Mouse (Mus musculus): ENCODE data around the gene Gramd1b. TPM values are rescaled to one million over a fixed set of nuclear protein-coding genes. Genes with fewer than 3 reads are reported as not detected.

Gramd1b gene
- polyA plus RNA-seq, 1 experiment from 2014 or later, result 2.1 TPM

DNA sequence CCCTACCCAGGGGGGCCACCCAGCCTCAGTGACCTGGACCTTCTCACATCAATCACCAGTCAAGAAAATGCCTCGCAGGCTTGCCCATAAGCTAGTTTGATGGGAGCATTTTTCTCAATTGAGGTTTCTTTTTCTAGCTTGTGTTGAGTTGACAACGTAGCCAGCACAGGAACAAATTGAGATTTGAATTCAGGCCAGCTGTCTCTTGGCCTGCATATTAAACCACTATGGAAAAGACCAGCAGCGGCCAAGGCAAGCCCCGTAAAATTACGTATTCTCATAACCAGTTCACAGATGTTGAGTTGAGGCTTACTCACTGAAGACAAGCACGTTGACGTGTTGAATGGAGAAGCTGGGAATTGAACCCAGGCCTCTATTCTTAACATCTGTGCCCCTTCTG is 248.2 kb downstream of the Gramd1b start:
- ATAC-seq (replicated peaks; ENCODE audit: low FRiP score) (no peak), DNase-seq (ENCODE audit: low spot score) (no peak)
- Histone ChIP-seq H3K4me1 (replicated peaks; ENCODE audit: control insufficient read depth, insufficient read depth, low read length) (no peaks in the 10 kb centered on the region), H3K4me2 (no peak overlapping the region), H3K4me3 (ENCODE audit: low read depth, low read length) (no peak overlapping the region), H3K9me3 (ENCODE audit: control insufficient read depth, low read length) (no peaks in the 10 kb centered on the region), H3K9ac (ENCODE audit: low read depth, low read length) (no peak overlapping the region), H3K27ac (ENCODE audit: low read depth, low read length) (no peak overlapping the region), H3K36me3 (ENCODE audit: control insufficient read depth, insufficient read depth, low read length) (no peaks in the 10 kb centered on the region), H3K27me3 (replicated peaks; ENCODE audit: control insufficient read depth, insufficient read depth, low read length) (no peaks in the 10 kb centered on the region)
- WGBS, result 87% methylated on average over 7 of the region's 7 CpGs

GRCm38 (mm10) chr9:40279438-40279837 is 251.7 kb downstream of the Gramd1b start:
- ATAC-seq (replicated peaks; ENCODE audit: low FRiP score) (no peak), DNase-seq (ENCODE audit: low spot score) (no peak)
- H3K9me3 ChIP-seq (ENCODE audit: control insufficient read depth, low read length), result no peaks in the 10 kb centered on the region
- WGBS, result 84% methylated on average over 7 of the region's 7 CpGs
- no peak overlapping the region for H3K4me3 ChIP-seq (ENCODE audit: low read depth, low read length)
- H3K27ac ChIP-seq (ENCODE audit: low read depth, low read length), result no peak overlapping the region
- no peak overlapping the region for H3K9ac ChIP-seq (ENCODE audit: low read depth, low read length)
- H3K27me3 ChIP-seq (replicated peaks; ENCODE audit: control insufficient read depth, insufficient read depth, low read length), result no peaks in the 10 kb centered on the region
- H3K4me1 ChIP-seq (replicated peaks; ENCODE audit: control insufficient read depth, insufficient read depth, low read length), result no peaks in the 10 kb centered on the region
- no peaks in the 10 kb centered on the region for H3K36me3 ChIP-seq (ENCODE audit: control insufficient read depth, insufficient read depth, low read length)
- no peak overlapping the region for H3K4me2 ChIP-seq

- DNase-seq (ENCODE audit: low spot score) (no peak), ATAC-seq (replicated peaks; ENCODE audit: low FRiP score) (no peak)
- Histone ChIP-seq H3K9me3 (ENCODE audit: control insufficient read depth, low read length) (no peaks in the 10 kb centered on the region), H3K4me3 (ENCODE audit: low read depth, low read length) (no peak overlapping the region), H3K27ac (ENCODE audit: low read depth, low read length) (no peak overlapping the region), H3K9ac (ENCODE audit: low read depth, low read length) (no peak overlapping the region), H3K27me3 (replicated peaks; ENCODE audit: control insufficient read depth, insufficient read depth, low read length) (no peaks in the 10 kb centered on the region), H3K36me3 (ENCODE audit: control insufficient read depth, insufficient read depth, low read length) (no peaks in the 10 kb centered on the region), H3K4me1 (replicated peaks; ENCODE audit: control insufficient read depth, insufficient read depth, low read length) (no peaks in the 10 kb centered on the region), H3K4me2 (no peak overlapping the region)
- 62% methylated on average over 3 of the region's 3 CpGs for WGBS
Measured at GRCm38 (mm10) chr9:40277671-40278070, 253.5 kb downstream of the Gramd1b start.

DNA sequence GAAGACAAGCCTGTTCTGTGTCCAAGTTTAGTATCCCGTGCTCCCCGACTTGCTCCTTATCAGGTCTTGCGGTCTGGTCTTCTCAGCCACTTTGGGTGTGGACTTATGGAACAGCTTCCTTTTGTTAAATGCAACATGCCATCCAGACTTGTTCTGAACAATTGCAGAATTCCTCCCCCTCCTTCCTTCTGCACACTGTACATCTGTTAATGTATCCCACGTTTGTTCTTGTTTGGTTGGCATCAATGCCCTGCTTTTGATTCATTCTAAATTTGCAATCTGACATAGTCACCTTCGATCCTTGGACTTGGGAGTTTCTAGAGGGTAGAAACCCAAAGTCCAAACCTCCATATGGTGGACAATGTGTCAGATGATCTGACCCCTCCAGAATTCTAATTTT is 255.3 kb downstream of the Gramd1b start:
- no peak overlapping the region for H3K4me2 ChIP-seq
- no peak for ATAC-seq (replicated peaks; ENCODE audit: low FRiP score)
- no peaks in the 10 kb centered on the region for H3K27me3 ChIP-seq (replicated peaks; ENCODE audit: control insufficient read depth, insufficient read depth, low read length)
- WGBS, result 84% methylated on average over 5 of the region's 5 CpGs
- no peak overlapping the region for H3K9ac ChIP-seq (ENCODE audit: low read depth, low read length)
- H3K4me1 ChIP-seq (replicated peaks; ENCODE audit: control insufficient read depth, insufficient read depth, low read length), result no peaks in the 10 kb centered on the region
- H3K27ac ChIP-seq (ENCODE audit: low read depth, low read length), result no peak overlapping the region
- no peak overlapping the region for H3K4me3 ChIP-seq (ENCODE audit: low read depth, low read length)
- H3K36me3 ChIP-seq (ENCODE audit: control insufficient read depth, insufficient read depth, low read length), result no peaks in the 10 kb centered on the region
- no peak for DNase-seq (ENCODE audit: low spot score)
- H3K9me3 ChIP-seq (ENCODE audit: control insufficient read depth, low read length), result no peaks in the 10 kb centered on the region

- H3K4me2 ChIP-seq, result no peak overlapping the region
- ATAC-seq (replicated peaks; ENCODE audit: low FRiP score) (no peak), DNase-seq (ENCODE audit: low spot score) (no peak)
- no peak overlapping the region for H3K9ac ChIP-seq (ENCODE audit: low read depth, low read length)
- H3K9me3 ChIP-seq (ENCODE audit: control insufficient read depth, low read length), result no peaks in the 10 kb centered on the region
- 77% methylated on average over 7 of the region's 7 CpGs for WGBS
- H3K36me3 ChIP-seq (ENCODE audit: control insufficient read depth, insufficient read depth, low read length), result no peaks in the 10 kb centered on the region
- peaks cover 21% of the 10 kb centered on the region for H3K27me3 ChIP-seq (replicated peaks; ENCODE audit: control insufficient read depth, insufficient read depth, low read length)
- H3K4me3 ChIP-seq (ENCODE audit: low read depth, low read length), result no peak overlapping the region
- no peak overlapping the region for H3K27ac ChIP-seq (ENCODE audit: low read depth, low read length)
- H3K4me1 ChIP-seq (replicated peaks; ENCODE audit: control insufficient read depth, insufficient read depth, low read length), result no peaks in the 10 kb centered on the region; the same call in 1 of the 2 replicates
Measured at GRCm38 (mm10) chr9:40272822-40273221, 258.4 kb downstream of the Gramd1b start.

DNA sequence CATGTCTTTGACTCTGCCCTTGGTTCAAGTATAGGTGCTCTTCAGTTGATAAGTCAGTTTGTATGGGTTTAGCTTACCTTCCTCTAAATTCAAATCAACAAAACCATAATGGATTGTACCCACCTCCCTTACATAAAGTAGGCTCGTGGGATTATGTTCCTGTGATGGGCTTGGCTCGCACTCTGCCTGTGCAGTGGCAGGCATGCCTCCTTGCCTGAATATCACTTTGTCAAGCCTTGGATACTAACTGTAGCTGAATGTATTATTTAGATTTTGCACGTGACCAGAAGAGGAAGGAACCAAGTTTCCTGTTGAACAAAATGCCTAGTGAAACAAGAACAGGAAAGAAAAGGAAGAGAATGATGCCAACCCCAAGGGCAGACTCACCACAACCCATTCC is 260.1 kb downstream of the Gramd1b start:
- no peak for ATAC-seq (replicated peaks; ENCODE audit: low FRiP score)
- no peak overlapping the region for H3K9ac ChIP-seq (ENCODE audit: low read depth, low read length)
- H3K27me3 ChIP-seq (replicated peaks; ENCODE audit: control insufficient read depth, insufficient read depth, low read length), result peaks cover 21% of the 10 kb centered on the region
- no peaks in the 10 kb centered on the region for H3K9me3 ChIP-seq (ENCODE audit: control insufficient read depth, low read length)
- DNase-seq (ENCODE audit: low spot score), result no peak
- no peaks in the 10 kb centered on the region; the same call in 1 of the 2 replicates for H3K4me1 ChIP-seq (replicated peaks; ENCODE audit: control insufficient read depth, insufficient read depth, low read length)
- H3K27ac ChIP-seq (ENCODE audit: low read depth, low read length), result no peak overlapping the region
- WGBS, result 53% methylated on average over 3 of the region's 3 CpGs
- H3K36me3 ChIP-seq (ENCODE audit: control insufficient read depth, insufficient read depth, low read length), result no peaks in the 10 kb centered on the region
- H3K4me2 ChIP-seq, result no peak overlapping the region
- no peak overlapping the region for H3K4me3 ChIP-seq (ENCODE audit: low read depth, low read length)

DNA sequence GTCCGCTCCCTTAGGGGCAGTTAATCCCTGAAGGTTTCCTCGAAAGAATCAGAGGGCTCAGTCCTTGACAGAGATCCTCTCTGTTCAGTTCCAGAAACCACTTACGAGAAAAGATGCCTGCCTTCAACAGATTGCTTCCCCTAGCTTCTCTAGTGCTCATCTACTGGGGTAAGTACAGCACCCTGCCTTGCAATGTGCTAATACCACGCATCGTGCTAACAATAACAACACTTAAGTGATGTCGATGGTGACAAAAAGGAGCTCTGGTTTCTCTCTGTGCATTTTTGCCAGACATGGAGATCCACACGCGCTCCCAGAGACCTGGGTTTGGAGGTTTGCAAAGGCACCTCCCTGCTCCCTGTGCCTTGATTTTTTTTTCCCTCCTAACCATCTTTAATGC is 261.3 kb downstream of the Gramd1b start:
- H3K36me3 ChIP-seq (ENCODE audit: control insufficient read depth, insufficient read depth, low read length), result no peaks in the 10 kb centered on the region
- no peak overlapping the region for H3K4me3 ChIP-seq (ENCODE audit: low read depth, low read length)
- H3K9me3 ChIP-seq (ENCODE audit: control insufficient read depth, low read length), result no peaks in the 10 kb centered on the region
- DNase-seq (ENCODE audit: low spot score), result no peak
- no peak for ATAC-seq (replicated peaks; ENCODE audit: low FRiP score)
- peaks cover 21% of the 10 kb centered on the region for H3K27me3 ChIP-seq (replicated peaks; ENCODE audit: control insufficient read depth, insufficient read depth, low read length)
- no peaks in the 10 kb centered on the region; the same call in 1 of the 2 replicates for H3K4me1 ChIP-seq (replicated peaks; ENCODE audit: control insufficient read depth, insufficient read depth, low read length)
- peak overlapping the region; percentile 69; the same call in 1 of the 2 replicates for H3K4me2 ChIP-seq
- WGBS, result 27% methylated on average over 8 of the region's 8 CpGs
- no peak overlapping the region for H3K9ac ChIP-seq (ENCODE audit: low read depth, low read length)
- no peak overlapping the region for H3K27ac ChIP-seq (ENCODE audit: low read depth, low read length)

DNA sequence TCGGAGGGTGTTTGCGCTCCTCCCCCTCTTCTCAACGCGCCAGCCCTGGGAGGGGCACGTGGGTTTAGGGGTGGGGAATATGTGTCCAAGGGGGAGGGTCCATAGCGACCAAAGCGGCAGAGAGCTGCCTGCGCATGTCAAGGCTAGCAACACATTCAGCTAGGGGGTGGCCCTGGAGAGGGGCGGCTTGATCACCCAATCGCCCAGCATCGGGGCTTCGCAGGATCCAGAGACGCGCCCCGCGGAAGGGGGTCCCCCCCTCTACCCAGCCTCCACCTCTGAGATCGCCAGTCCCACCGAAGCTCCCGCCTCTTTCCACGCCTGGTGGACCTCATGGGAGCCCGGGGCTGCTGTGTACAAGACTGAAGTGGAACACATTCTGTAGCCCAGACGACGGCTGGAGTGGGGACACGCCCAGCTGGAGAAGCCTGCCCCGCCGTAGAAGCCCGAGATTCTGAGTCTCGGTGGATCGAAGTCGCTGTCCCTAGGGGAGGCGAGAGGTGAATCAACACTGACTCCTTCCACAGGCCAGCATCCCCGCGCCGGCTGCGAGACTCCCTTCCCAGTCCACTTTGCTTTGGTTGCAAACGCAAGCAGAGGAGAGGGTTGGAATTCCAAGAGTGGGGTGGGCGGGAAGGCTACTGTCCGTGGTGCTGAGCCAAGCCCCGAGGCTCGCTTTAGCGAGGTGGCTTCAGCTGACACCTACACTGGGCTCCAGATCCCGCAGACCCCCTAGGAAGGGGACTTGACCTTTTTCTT is 261.9 kb downstream of the Gramd1b start, which contains the start of gene Scn3b:
Scn3b (plus strand) TSS at position 115 of the 759 bp plus-strand sequence.
- Histone ChIP-seq H3K4me2 (peak within 1 kb of the TSS; percentile 69), H3K4me1 (replicated peaks; ENCODE audit: control insufficient read depth, insufficient read depth, low read length) (no peaks in the 10 kb centered on the region; the same call in 1 of the 2 replicates), H3K36me3 (ENCODE audit: control insufficient read depth, insufficient read depth, low read length) (no peaks in the 10 kb centered on the region), H3K27ac (ENCODE audit: low read depth, low read length) (no peak within 1 kb of the TSS), H3K9ac (ENCODE audit: low read depth, low read length) (no peak within 1 kb of the TSS), H3K27me3 (replicated peaks; ENCODE audit: control insufficient read depth, insufficient read depth, low read length) (peaks cover 21% of the 10 kb centered on the region), H3K9me3 (ENCODE audit: control insufficient read depth, low read length) (no peaks in the 10 kb centered on the region), H3K4me3 (ENCODE audit: low read depth, low read length) (peak within 1 kb of the TSS; percentile 28)
- peak; percentile 45 for ATAC-seq (replicated peaks; ENCODE audit: low FRiP score)
- WGBS, result 2% methylated on average over 42 of the region's 42 CpGs
- peak; percentile 55 for DNase-seq (ENCODE audit: low spot score)

- Histone ChIP-seq H3K36me3 (ENCODE audit: control insufficient read depth, insufficient read depth, low read length) (no peaks in the 10 kb centered on the region), H3K4me3 (ENCODE audit: low read depth, low read length) (peak overlapping the region; percentile 28), H3K4me2 (peak overlapping the region; percentile 69), H3K27me3 (replicated peaks; ENCODE audit: control insufficient read depth, insufficient read depth, low read length) (peaks cover 21% of the 10 kb centered on the region), H3K9ac (ENCODE audit: low read depth, low read length) (no peak overlapping the region), H3K9me3 (ENCODE audit: control insufficient read depth, low read length) (no peaks in the 10 kb centered on the region), H3K27ac (ENCODE audit: low read depth, low read length) (no peak overlapping the region), H3K4me1 (replicated peaks; ENCODE audit: control insufficient read depth, insufficient read depth, low read length) (no peaks in the 10 kb centered on the region; the same call in 1 of the 2 replicates)
- DNase-seq (ENCODE audit: low spot score) (no peak), ATAC-seq (replicated peaks; ENCODE audit: low FRiP score) (no peak)
- WGBS, result 3% methylated on average over 4 of the region's 4 CpGs
Measured at GRCm38 (mm10) chr9:40268748-40269102, 262.5 kb downstream of the Gramd1b start.

Measured in liver, embryonic 11.5 days (tissue).